Mouse (Mus musculus) heart, embryonic 16.5 days (tissue): ENCODE data around the gene Emilin3. TPM values are rescaled to one million over a fixed set of nuclear protein-coding genes. Genes with fewer than 3 reads are reported as not detected.
A peak's percentile ranks its signal among the peaks of the same experiment; 100 is the strongest.
"Not testable (repeated sequence)": the region's sequence is repeated elsewhere in the genome, so short reads cannot be mapped to it uniquely, and the experiment has no call there.

ENCODE experiments used
- ATAC-seq: fragments of 200-750 bp; cut with Nextera tagmentation; replicated peaks from 2 replicates; pipeline ENCODE4 v1.8.0; 2017; ENCODE audit warnings: moderate number of reproducible peaks; ENCODE audit not compliant: insufficient read depth, low FRiP score; ENCODE audit errors: extremely low read depth
- H3K27ac ChIP-seq: fragments of 300-500 bp; sonication (generic); 2 replicates; pipeline ENCODE4 v1.5.1; 2014; ENCODE audit warnings: mild to moderate bottlenecking, low read length, control low read depth, moderate library complexity
- H3K27me3 ChIP-seq: fragments of 300-500 bp; sonication (generic); 2 replicates; pipeline ENCODE4 v1.6.1; 2014; ENCODE audit warnings: low read length, mixed read lengths; ENCODE audit not compliant: control insufficient read depth, insufficient read depth
- H3K36me3 ChIP-seq: fragments of 300-500 bp; sonication (generic); 2 replicates; pipeline ENCODE4 v1.6.1; 2014; ENCODE audit not compliant: control insufficient read depth, insufficient read depth
- H3K4me1 ChIP-seq: fragments of 300-500 bp; sonication (generic); 2 replicates; pipeline ENCODE4 v1.6.1; 2014; ENCODE audit warnings: low read length, mixed read lengths; ENCODE audit not compliant: control insufficient read depth, insufficient read depth
- H3K4me2 ChIP-seq: fragments of 300-500 bp; sonication (generic); 2 replicates; pipeline ENCODE4 v1.6.1; 2014; ENCODE audit warnings: low read depth, mild to moderate bottlenecking, control low read depth, low read length
- H3K4me3 ChIP-seq: fragments of 300-500 bp; sonication (generic); 2 replicates; pipeline ENCODE4 v1.5.1; 2014; ENCODE audit warnings: mild to moderate bottlenecking, control low read depth, low read length
- H3K9ac ChIP-seq: fragments of 300-500 bp; sonication (generic); 2 replicates; pipeline ENCODE4 v1.6.1; 2014; ENCODE audit warnings: low read length, control low read depth
- H3K9me3 ChIP-seq: fragments of 300-500 bp; sonication (generic); replicated peaks from 2 replicates; pipeline ENCODE4 v1.6.1; 2016; ENCODE audit warnings: low read length; ENCODE audit not compliant: control insufficient read depth
- WGBS: fragments of 180-500 bp; shearing (Covaris S2); extraction: QIAGEN DNeasy Blood & Tissue Kit; methylation state at CpG from one replicate; pipeline ENCODE4 v1.1.7; 2014; 5-methylcytosine and 5-hydroxymethylcytosine counted together
- polyA plus RNA-seq: library from polyadenylated mRNA; unstranded; fragments of >200 nt; fragmentation: Nextera tagmentation; extraction: Ambion mirVana; gene quantifications from 2 replicates; pipeline ENCODE4 v1.2.1, GENCODE M21; 2015

The Emilin3 gene
- 1.5 and 1.7 TPM in 2 replicates for polyA plus RNA-seq

DNA sequence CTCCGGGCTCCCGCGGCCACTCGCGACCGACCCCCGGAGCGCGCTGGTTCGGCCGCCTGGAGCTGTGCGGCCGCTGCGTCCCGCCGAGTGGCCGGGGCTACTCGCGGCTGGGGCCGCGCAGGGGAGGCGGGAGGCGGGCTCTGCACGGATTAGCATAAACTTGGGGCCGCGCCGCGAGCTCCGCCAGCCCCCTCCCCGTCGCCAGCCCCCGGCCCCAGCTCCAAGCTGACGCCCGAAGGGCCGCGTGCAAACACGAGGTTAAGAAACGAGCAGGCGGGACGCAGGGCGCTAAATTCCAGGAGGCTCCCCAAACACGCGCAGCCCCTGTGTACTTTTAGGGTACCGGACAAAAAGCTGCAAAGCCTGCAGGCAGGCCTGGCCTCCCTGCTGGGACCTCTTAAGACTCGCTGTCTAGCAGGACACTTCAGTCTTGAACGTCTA is at the start of gene Emilin3:
Emilin3 (minus strand) TSS at position 98 of the 441 bp plus-strand sequence.
- Histone ChIP-seq H3K4me3 (peak within 1 kb of the TSS; percentile 60), H3K27ac (no peak within 1 kb of the TSS), H3K9me3 (no peaks in the 10 kb centered on the region), H3K9ac (peak within 1 kb of the TSS; percentile 63), H3K36me3 (no peaks in the 10 kb centered on the region), H3K27me3 (peaks cover 58% of the 10 kb centered on the region), H3K4me1 (peaks cover 9% of the 10 kb centered on the region; the same call in 1 of the 2 replicates), H3K4me2 (peak within 1 kb of the TSS; percentile 94)
- 1% methylated on average over 46 of the region's 46 CpGs for WGBS
- peak; percentile 59 for ATAC-seq

DNA sequence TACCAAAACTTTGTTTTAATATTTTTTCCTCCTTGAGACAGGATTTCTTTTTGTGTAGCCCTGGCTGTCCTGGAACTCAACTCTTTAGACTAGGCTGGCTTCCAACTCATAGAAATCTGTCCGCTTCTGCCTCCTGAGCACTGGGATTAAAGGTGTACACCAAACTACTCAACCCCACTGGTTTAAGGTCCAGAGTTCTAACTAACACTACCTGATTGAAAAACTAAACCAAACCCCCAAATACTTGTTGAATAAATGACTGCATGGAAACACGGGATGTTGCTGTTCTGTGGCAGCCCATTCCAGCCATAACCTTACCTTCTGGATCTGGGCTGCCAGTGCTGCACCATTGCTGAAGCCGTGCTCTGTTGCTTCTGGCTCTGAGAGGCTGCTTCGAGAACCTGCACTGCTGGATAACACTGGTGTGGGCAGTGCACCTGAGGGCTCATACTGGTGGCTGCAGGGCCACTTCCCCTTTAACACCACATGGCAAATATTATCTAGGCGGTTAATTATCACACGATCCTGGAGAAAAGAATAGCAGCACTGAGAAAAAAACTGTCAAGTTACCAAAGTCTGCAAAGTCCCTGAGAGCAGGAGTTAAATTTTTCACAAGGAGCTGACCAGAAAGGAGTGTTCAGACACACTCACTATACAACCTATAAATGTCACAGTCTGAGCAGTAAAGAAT is 49.0 kb upstream of the Emilin3 start:
- Histone ChIP-seq H3K4me3 (no peak overlapping the region), H3K4me1 (no peaks in the 10 kb centered on the region), H3K4me2 (no peak overlapping the region), H3K9me3 (no peaks in the 10 kb centered on the region), H3K9ac (no peak overlapping the region), H3K36me3 (peaks cover 49% of the 10 kb centered on the region), H3K27ac (no peak overlapping the region), H3K27me3 (no peaks in the 10 kb centered on the region)
- no peak for ATAC-seq
- 88% methylated on average over 6 of the region's 6 CpGs for WGBS

DNA sequence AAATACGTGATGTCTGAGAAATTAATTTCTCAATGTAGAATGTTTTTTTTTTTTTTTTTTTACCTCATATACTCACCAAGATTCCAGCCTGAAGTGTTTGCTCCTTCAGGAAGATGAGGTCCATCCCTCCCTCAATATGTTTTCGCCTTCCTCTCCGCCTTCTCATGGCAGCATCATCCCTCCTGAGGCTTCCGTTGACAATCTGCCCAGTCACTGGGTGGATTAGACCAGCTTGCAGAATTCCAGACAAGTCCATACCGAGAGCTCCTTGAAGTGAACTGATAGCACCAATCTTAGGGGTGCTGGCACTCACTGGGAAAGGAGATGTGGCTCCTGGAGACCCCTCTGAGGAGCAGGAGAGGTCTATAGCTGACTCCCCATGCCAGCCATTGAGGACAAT is 47.8 kb upstream of the Emilin3 start:
- Histone ChIP-seq H3K27me3 (no peaks in the 10 kb centered on the region), H3K9ac (no peak overlapping the region), H3K4me1 (peaks cover 5% of the 10 kb centered on the region; the same call in 1 of the 2 replicates), H3K4me2 (no peak overlapping the region), H3K4me3 (no peak overlapping the region), H3K27ac (no peak overlapping the region), H3K36me3 (peaks cover 43% of the 10 kb centered on the region), H3K9me3 (no peaks in the 10 kb centered on the region)
- no peak for ATAC-seq
- WGBS, result 90% methylated on average over 5 of the region's 5 CpGs

DNA sequence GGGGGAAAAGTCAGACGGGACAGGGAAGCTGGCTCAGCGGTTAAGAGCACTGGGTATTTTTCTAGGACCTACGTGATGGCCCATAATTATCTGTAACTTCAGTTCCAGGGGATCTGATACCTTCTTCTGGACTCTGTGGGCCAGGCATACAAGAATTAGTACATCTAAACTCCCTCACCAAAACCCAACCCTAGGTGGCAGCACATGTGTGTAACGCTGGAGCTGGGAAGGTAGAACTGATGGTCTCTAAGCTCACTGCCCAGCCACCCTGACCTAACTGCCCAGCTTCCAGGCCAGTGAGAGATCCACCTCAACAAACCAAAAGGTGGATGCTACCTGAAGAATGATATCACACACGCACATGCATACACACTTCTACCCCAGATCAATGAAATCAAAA is 46.6 kb upstream of the Emilin3 start:
- peaks cover 45% of the 10 kb centered on the region for H3K36me3 ChIP-seq
- no peaks in the 10 kb centered on the region for H3K27me3 ChIP-seq

DNA sequence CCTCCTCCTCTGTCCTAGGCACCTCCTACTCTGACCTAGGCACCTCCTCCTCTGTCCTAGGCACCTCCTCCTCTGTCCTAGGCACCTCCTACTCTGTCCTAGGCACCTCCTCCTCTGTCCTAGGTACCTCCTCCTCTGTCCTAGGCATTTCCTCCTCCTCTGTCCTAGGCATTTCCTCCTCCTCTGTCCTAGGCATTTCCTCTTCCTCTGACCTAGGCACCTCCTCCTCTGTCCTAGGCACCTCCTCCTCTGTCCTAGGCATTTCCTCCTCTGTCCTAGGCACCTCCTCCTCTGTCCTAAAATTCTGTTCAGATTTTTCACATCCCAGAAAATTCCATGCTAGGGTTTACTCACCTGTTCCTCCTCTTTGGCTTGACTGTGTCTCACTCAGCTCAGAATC is 45.7 kb upstream of the Emilin3 start:
- not testable (repeated sequence) for ATAC-seq, H3K4me3 ChIP-seq, H3K27me3 ChIP-seq, H3K27ac ChIP-seq, H3K9ac ChIP-seq, H3K4me2 ChIP-seq, H3K9me3 ChIP-seq
- peaks cover 17% of the 10 kb centered on the region for H3K4me1 ChIP-seq
- peaks cover 45% of the 10 kb centered on the region for H3K36me3 ChIP-seq

More for the DNA sequence above, 46.6 kb upstream of the Emilin3 start:
- Histone ChIP-seq H3K4me1 (peaks cover 10% of the 10 kb centered on the region), H3K9ac (no peak overlapping the region), H3K4me3 (no peak overlapping the region), H3K4me2 (no peak overlapping the region), H3K27ac (no peak overlapping the region), H3K9me3 (no peaks in the 10 kb centered on the region)
- ATAC-seq, result no peak
- WGBS, result 89% methylated on average over 5 of the region's 5 CpGs

DNA sequence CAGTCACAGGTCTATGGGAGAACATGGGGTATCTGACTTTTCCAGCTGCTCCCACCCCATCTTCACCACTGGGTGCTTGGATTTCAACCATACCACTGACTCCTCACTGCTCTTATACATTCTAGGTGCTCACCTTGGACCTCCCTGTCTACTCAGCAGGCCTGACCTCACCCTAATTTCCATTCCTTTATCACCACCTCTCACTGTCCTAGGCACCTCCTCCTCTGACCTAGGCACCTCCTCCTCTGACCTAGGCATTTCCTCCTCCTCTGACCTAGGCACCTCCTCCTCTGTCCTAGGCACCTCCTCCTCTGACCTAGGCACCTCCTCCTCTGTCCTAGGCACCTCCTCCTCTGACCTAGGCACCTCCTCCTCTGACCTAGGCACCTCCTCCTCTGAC is 45.2 kb upstream of the Emilin3 start:
- H3K4me3 ChIP-seq, H3K27me3 ChIP-seq, H3K27ac ChIP-seq, H3K9me3 ChIP-seq, H3K4me2 ChIP-seq, ATAC-seq, H3K9ac ChIP-seq: not testable (repeated sequence)
- Histone ChIP-seq H3K36me3 (peaks cover 40% of the 10 kb centered on the region), H3K4me1 (peaks cover 17% of the 10 kb centered on the region)

DNA sequence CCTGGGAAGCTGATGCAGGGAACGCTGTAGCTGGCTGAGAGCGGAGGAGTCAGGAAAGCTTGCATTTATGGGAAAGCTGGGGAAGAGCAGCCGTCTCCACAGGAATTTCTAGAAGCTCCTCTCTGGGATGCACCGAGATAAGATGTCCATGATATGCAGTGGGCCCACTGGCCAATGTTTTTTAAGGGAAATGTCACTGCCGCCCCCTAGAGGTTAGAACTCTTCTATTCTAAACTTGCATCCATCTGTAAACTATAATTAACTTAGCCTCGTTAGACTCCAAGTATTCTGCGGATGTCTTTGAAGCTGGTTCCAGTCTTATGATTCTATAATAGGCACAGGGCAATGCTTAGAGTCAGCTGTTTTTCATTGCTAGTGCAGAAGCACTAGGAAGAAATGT is 43.2 kb upstream of the Emilin3 start:
- WGBS, result 62% methylated on average over 7 of the region's 7 CpGs
- no peak for ATAC-seq
- H3K36me3 ChIP-seq, result peaks cover 33% of the 10 kb centered on the region

DNA sequence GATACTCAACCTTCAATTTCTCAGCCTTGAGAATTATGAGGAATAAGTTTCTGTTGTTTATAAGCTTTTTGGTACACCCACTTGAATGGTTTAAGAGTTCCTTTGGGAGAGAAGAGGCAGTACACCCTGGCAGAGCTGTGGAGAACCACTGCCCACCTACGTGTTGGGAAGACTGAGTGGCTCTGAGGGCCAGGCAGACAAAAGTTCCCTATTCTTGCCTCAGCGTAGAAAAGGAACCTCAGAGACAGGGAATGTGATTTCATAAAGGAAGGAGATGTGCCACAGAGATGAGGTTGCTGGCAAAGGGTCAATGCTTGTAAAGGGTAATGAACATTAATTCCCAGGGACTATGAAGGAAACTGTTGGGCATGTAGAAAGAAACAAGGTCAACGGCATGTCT is 42.4 kb upstream of the Emilin3 start:
- no peak overlapping the region for H3K4me2 ChIP-seq
- peaks cover 17% of the 10 kb centered on the region for H3K4me1 ChIP-seq
- no peaks in the 10 kb centered on the region for H3K9me3 ChIP-seq
- WGBS, result 85% methylated on average over 3 of the region's 3 CpGs
- H3K9ac ChIP-seq, result no peak overlapping the region
- no peak for ATAC-seq
- no peaks in the 10 kb centered on the region for H3K27me3 ChIP-seq
- peaks cover 35% of the 10 kb centered on the region for H3K36me3 ChIP-seq
- no peak overlapping the region for H3K4me3 ChIP-seq
- no peak overlapping the region for H3K27ac ChIP-seq

More for the DNA sequence above, 43.2 kb upstream of the Emilin3 start:
- Histone ChIP-seq H3K4me3 (no peak overlapping the region), H3K9me3 (no peaks in the 10 kb centered on the region), H3K9ac (no peak overlapping the region), H3K27me3 (no peaks in the 10 kb centered on the region), H3K4me2 (no peak overlapping the region), H3K27ac (peak overlapping the region; percentile 11), H3K4me1 (peaks cover 17% of the 10 kb centered on the region)

DNA sequence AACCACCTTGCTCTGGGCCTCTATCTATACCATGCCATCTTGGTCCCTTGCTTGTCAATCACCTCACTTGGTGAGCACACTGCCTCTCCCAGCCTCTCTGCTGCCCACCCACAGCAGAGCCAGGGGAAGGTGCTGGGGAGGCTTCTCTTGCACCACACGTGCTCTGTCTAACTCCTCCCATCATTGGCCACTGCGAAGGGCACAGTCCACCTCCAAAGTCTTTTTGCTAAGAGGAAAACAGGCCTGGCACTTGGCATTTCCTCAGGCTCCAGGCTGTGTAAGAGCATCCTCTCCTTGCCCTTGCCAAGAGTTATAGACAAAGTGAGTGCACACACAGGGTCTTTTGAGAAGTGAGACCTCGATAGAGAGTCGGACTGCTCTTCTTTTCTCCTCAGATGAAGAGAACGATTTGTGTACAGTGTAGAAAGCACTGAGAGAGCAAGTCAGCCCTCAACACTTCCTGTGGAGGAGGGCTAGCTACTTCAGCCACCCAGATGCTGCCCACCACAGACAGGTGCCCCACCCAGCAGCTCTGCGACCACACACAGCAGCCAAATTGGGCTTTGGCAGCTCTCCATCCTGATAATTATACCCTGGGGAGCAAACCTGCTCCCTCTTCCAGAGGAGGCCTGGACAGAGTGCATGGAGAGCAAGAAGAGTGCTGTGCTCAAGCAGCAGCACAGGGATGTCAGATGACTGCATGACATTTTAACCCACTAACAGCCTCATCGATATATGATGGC is 41.2 kb upstream of the Emilin3 start:
- H3K27ac ChIP-seq, result peak overlapping the region; percentile 2; the same call in 1 of the 2 replicates

More for the DNA sequence above, 41.2 kb upstream of the Emilin3 start:
- Histone ChIP-seq H3K9me3 (no peaks in the 10 kb centered on the region), H3K9ac (no peak overlapping the region), H3K36me3 (peaks cover 33% of the 10 kb centered on the region), H3K4me2 (no peak overlapping the region), H3K4me3 (no peak overlapping the region), H3K4me1 (peaks cover 17% of the 10 kb centered on the region), H3K27me3 (no peaks in the 10 kb centered on the region)
- ATAC-seq, result peak; percentile 53
- WGBS, result 63% methylated on average over 7 of the region's 7 CpGs
